Comparison of ENCODE assay signal across 8 mouse cellular contexts in the genomic region with DNA sequence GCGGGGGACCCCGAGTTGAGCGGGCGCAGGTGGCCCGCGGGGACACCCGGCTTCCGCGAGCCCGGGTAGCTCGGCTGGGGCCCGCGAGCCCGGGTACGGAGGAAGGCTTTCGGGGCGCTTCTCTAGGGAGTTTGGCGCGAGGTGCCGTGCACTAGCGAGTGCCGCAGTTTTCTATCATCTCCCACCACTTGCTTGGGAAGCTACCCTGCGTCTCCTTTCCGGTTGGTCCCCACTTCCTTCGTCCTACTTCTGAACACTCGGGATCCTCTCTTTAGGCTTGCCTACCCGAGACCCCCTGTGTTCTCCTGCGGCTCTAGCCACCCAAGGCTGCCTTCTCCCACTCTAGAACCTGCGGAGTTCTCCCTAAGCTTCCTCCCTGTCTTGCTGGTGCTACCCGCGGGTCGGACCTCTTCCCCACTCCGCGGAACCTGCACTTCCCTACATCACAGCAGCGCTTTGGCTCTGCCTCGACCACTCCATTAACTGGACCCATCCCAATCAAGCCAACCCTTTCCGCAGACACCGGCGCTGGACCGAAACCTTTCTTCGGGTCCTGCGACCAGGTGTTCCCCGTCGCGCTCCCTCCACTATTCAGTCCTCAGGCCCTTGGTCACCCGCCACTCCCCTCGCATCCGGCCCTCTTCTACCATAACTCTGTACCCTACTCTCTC.
DNase-seq lines count a peak whose midpoint lies in the region; ATAC-seq and TF ChIP-seq lines count a peak whose summit lies in the region.

No protein-coding gene starts in this region.

- ATAC-seq in neural tube, embryonic 11.5 days (ENCODE audit: insufficient read depth, low FRiP score, low TSS enrichment): peak; percentile 45

- no peaks in the 10 kb centered on the region for H3K36me3 ChIP-seq in E14TG2a.4 (ENCODE audit: insufficient read depth, low read length)
- no peaks in the 10 kb centered on the region for H3K36me3 ChIP-seq in embryonic facial prominence, embryonic 10.5 days (replicated peaks)
- no peaks in the 10 kb centered on the region for H3K36me3 ChIP-seq in neural tube, embryonic 11.5 days (ENCODE audit: control insufficient read depth, insufficient read depth, low read length)

- intact Hi-C loops in heart, postnatal 14 days (cut with DNase I): no loop called here
- intact Hi-C loops in left cerebral cortex, postnatal 14 days (cut with DNase I): loop anchor here (2.0 to 10.0 kb wide), 4 partner anchors 89 to 527 kb away; no protein-coding TSS in a partner anchor

- H3K4me1 ChIP-seq in E14TG2a.4 (replicated peaks; ENCODE audit: low read depth, low read length): peaks cover 37% of the 10 kb centered on the region
- H3K4me1 ChIP-seq in embryonic facial prominence, embryonic 10.5 days: peaks cover 35% of the 10 kb centered on the region
- 0 out of 2 replicates have a peak, but pooled peaks cover 3% of the 10 kb centered on the region for H3K4me1 ChIP-seq in neural tube, embryonic 11.5 days (ENCODE audit: control insufficient read depth, insufficient read depth, low read length)

- H3K9me3 ChIP-seq in E14TG2a.4 (ENCODE audit: low read length): no peaks in the 10 kb centered on the region
- H3K9me3 ChIP-seq in embryonic facial prominence, embryonic 10.5 days: no peaks in the 10 kb centered on the region
- no peaks in the 10 kb centered on the region for H3K9me3 ChIP-seq in neural tube, embryonic 11.5 days (ENCODE audit: control insufficient read depth, low read length)

- under 1% methylated on average over 48 of the region's 48 CpGs for WGBS in embryonic facial prominence, embryonic 10.5 days
- under 1% methylated on average over 42 of the region's 48 CpGs for WGBS in neural tube, embryonic 11.5 days

- peak overlapping the region; percentile 77 for H3K9ac ChIP-seq in neural tube, embryonic 11.5 days (ENCODE audit: low read length)

- peak overlapping the region; percentile 90 for H3K4me3 ChIP-seq in E14TG2a.4 (replicated peaks; ENCODE audit: low read length)
- H3K4me3 ChIP-seq in embryonic facial prominence, embryonic 10.5 days: peak overlapping the region; percentile 79
- peak overlapping the region; percentile 75 for H3K4me3 ChIP-seq in neural tube, embryonic 11.5 days (ENCODE audit: low read depth, low read length)

- peak overlapping the region; percentile 78 for H3K27ac ChIP-seq in embryonic facial prominence, embryonic 10.5 days (replicated peaks)
- peak overlapping the region; percentile 44; the same call in 1 of the 2 replicates for H3K27ac ChIP-seq in neural tube, embryonic 11.5 days (ENCODE audit: low read depth, low read length)

- H3K27me3 ChIP-seq in E14TG2a.4 (ENCODE audit: insufficient read depth, low read length): peaks cover 46% of the 10 kb centered on the region
- peaks cover 79% of the 10 kb centered on the region for H3K27me3 ChIP-seq in embryonic facial prominence, embryonic 10.5 days (replicated peaks; ENCODE audit: low read depth, poor library complexity, severe bottlenecking)
- peaks cover 21% of the 10 kb centered on the region for H3K27me3 ChIP-seq in neural tube, embryonic 11.5 days (ENCODE audit: control insufficient read depth, insufficient read depth, low read length)

- peak overlapping the region; percentile 93 for H3K4me2 ChIP-seq in neural tube, embryonic 11.5 days (ENCODE audit: low read depth)

- TF ChIP-seq CTCF in E14TG2a.4 (conservative IDR thresholded peaks at IDR 0.05; ENCODE audit: low read length): no peak

- peak; percentile 59 for DNase-seq in Muller cell, postnatal 12 days (ENCODE audit: inconsistent ontology term)
- peak; percentile 56 for DNase-seq in embryonic facial prominence, embryonic 10.5 days (ENCODE audit: low spot score)
- peak; percentile 2 to 3 for DNase-seq in heart, postnatal 14 days
- peak; percentile 18 to 36 for DNase-seq in left cerebral cortex, postnatal 14 days (ENCODE audit: low spot score in 2 of 2)
- peak; percentile 63 for DNase-seq in neural tube, embryonic 11.5 days (ENCODE audit: low spot score)
- DNase-seq in spleen, adult 18-20 months: no peak
- DNase-seq in lung, postnatal 25 days (ENCODE audit: low spot score): no peak

Comparison
In these comparisons a context has a peak if more than half of its experiments do, and no peak if none do; other contexts are left out.
1. DNase-seq: peak in Muller cell, postnatal 12 days (single experiment), embryonic facial prominence, embryonic 10.5 days (single experiment), heart, postnatal 14 days (2 of 2), left cerebral cortex, postnatal 14 days (2 of 2) and neural tube, embryonic 11.5 days (single experiment); none in spleen, adult 18-20 months (0 of 2) and lung, postnatal 25 days (single experiment).
2. Peak in every context shown above with its lines, with median percentiles within 50 percentile points of each other: H3K4me3 ChIP-seq.